10 mouse cellular contexts compared by ENCODE assay signal in genomic region chr3:94659142-94659748, GRCm38 (mm10). TPM values are rescaled to one million over a fixed set of nuclear protein-coding genes. Genes with fewer than 3 reads are reported as not detected.
DNase-seq lines count a peak whose midpoint lies in the region; ATAC-seq and TF ChIP-seq lines count a peak whose summit lies in the region.
"Not testable (repeated sequence)": the region's sequence is repeated elsewhere in the genome, so short reads cannot be mapped to it uniquely, and the experiment has no call there.
"Had no signal": no experiment of that assay in that cellular context is flagged by ENCODE, and none has a peak within 500 bp of the region (broad histone marks: within the 10 kb centered on the region; RNA-seq: fewer than 3 reads in every experiment).

No protein-coding gene starts in this region.

- not testable (repeated sequence) for H3K9me3 ChIP-seq in ES-Bruce4 (replicated peaks; ENCODE audit: control insufficient read depth, insufficient read depth, low read length, poor library complexity, severe bottlenecking); embryonic facial prominence, embryonic 13.5 days; heart, embryonic 10.5 days; intestine, embryonic 14.5 days (ENCODE audit: control insufficient read depth, low read length); limb, embryonic 13.5 days

- not testable (repeated sequence) for H3K4me1 ChIP-seq in ES-Bruce4 (ENCODE audit: control insufficient read depth, insufficient read depth, low read length); embryonic facial prominence, embryonic 13.5 days; heart, embryonic 10.5 days; intestine, embryonic 14.5 days (replicated peaks; ENCODE audit: control insufficient read depth, insufficient read depth, low read length)
- H3K4me1 ChIP-seq in limb, embryonic 13.5 days = peaks cover 10% of the 10 kb centered on the region

- TF ChIP-seq EP300 in ES-Bruce4 (IDR thresholded peaks at IDR 0.05; ENCODE audit: insufficient read depth, low read depth, low read length) = not testable (repeated sequence)

- peak overlapping the region; percentile 32 for H3K4me3 ChIP-seq in ES-Bruce4 (ENCODE audit: low read depth, low read length)
- H3K4me3 ChIP-seq in embryonic facial prominence, embryonic 13.5 days; limb, embryonic 13.5 days: not testable (repeated sequence)
- peak overlapping the region; percentile 29 for H3K4me3 ChIP-seq in heart, embryonic 10.5 days
- peak overlapping the region; percentile 11; the same call in 1 of the 2 replicates for H3K4me3 ChIP-seq in intestine, embryonic 14.5 days (ENCODE audit: low read depth, low read length)

- WGBS in embryonic facial prominence, embryonic 13.5 days = 21% methylated on average over 8 of the region's 10 CpGs
- 26% methylated on average over 8 of the region's 10 CpGs for WGBS in heart, embryonic 10.5 days
- WGBS in intestine, embryonic 14.5 days = 30% methylated on average over 8 of the region's 10 CpGs
- 28% methylated on average over 8 of the region's 10 CpGs for WGBS in limb, embryonic 13.5 days

- H3K27me3 ChIP-seq in ES-Bruce4 (ENCODE audit: control insufficient read depth, insufficient read depth, low read length, poor library complexity, severe bottlenecking); embryonic facial prominence, embryonic 13.5 days; heart, embryonic 10.5 days (ENCODE audit: insufficient read depth, poor library complexity, severe bottlenecking); intestine, embryonic 14.5 days (replicated peaks; ENCODE audit: control insufficient read depth, insufficient read depth, low read length); limb, embryonic 13.5 days: not testable (repeated sequence)

- not testable (repeated sequence) for TF ChIP-seq POLR2A in ES-Bruce4 (IDR thresholded peaks at IDR 0.05; ENCODE audit: insufficient read depth, low read length); brain, embryonic 14.5 days (IDR thresholded peaks at IDR 0.05; ENCODE audit: borderline replicate concordance, extremely low read depth, insufficient read depth, insufficient read length, poor library complexity, severe bottlenecking)

- DNase-seq in brain, embryonic 14.5 days (ENCODE audit: low read depth) = peak; percentile 28
- DNase-seq in heart, embryonic 10.5 days (ENCODE audit: low spot score) = peak; percentile 79
- peak; percentile 77 for DNase-seq in intestine, embryonic 14.5 days (ENCODE audit: low spot score)
- peak; percentile 7 for DNase-seq in spleen, adult 12 weeks (ENCODE audit: low spot score)

- H3K36me3 ChIP-seq in ES-Bruce4 (ENCODE audit: control insufficient read depth, insufficient read depth, low read length, poor library complexity, severe bottlenecking); embryonic facial prominence, embryonic 13.5 days; heart, embryonic 10.5 days; intestine, embryonic 14.5 days (ENCODE audit: control insufficient read depth, insufficient read depth, low read length); limb, embryonic 13.5 days: not testable (repeated sequence)

- not testable (repeated sequence) for TF ChIP-seq CTCF in ES-Bruce4 (IDR thresholded peaks at IDR 0.05; ENCODE audit: low read depth, low read length); brain, embryonic 14.5 days (IDR thresholded peaks at IDR 0.05; ENCODE audit: borderline replicate concordance, extremely low read depth, insufficient read depth, insufficient read length)

- H3K27ac ChIP-seq in ES-Bruce4 (ENCODE audit: insufficient read depth, low read length) = peak overlapping the region; percentile 35
- not testable (repeated sequence) for H3K27ac ChIP-seq in embryonic facial prominence, embryonic 13.5 days; limb, embryonic 13.5 days
- peak overlapping the region; percentile 59; the same call in 1 of the 2 replicates for H3K27ac ChIP-seq in heart, embryonic 10.5 days
- H3K27ac ChIP-seq in intestine, embryonic 14.5 days (ENCODE audit: low read depth) = peak overlapping the region; percentile 54; the same call in 1 of the 2 replicates

- ATAC-seq in embryonic facial prominence, embryonic 13.5 days (ENCODE audit: insufficient number of reproducible peaks, insufficient read depth, low FRiP score, low TSS enrichment, low read depth) = peak; percentile 64
- peak; percentile 83 for ATAC-seq in intestine, embryonic 14.5 days (replicated peaks; ENCODE audit: low FRiP score, low TSS enrichment, low read depth)
- ATAC-seq in limb, embryonic 13.5 days (ENCODE audit: low FRiP score, low read depth) = peak; percentile 68
- peak; percentile 37 for ATAC-seq in megakaryocyte, adult 5-6 weeks (ENCODE audit: poor library complexity, severe bottlenecking)

- H3K9ac ChIP-seq in ES-Bruce4 (ENCODE audit: low read depth, poor library complexity, severe bottlenecking); embryonic facial prominence, embryonic 13.5 days; intestine, embryonic 14.5 days (ENCODE audit: low read length); limb, embryonic 13.5 days: not testable (repeated sequence)

- H3K4me2 ChIP-seq in embryonic facial prominence, embryonic 13.5 days = peak overlapping the region; percentile 37
- peak overlapping the region; percentile 32 for H3K4me2 ChIP-seq in intestine, embryonic 14.5 days (ENCODE audit: low read length)
- peak overlapping the region; percentile 49 for H3K4me2 ChIP-seq in limb, embryonic 13.5 days (replicated peaks)

RNA-seq across cellular contexts. Expression of gene Tuft1, which starts 0.6 kb away (rescaled TPM):
- 18.4 and 21.5 TPM in 2 replicates for polyA plus RNA-seq in ES-Bruce4 (2011; ENCODE audit: insufficient read depth, insufficient read length, low read depth, missing spikeins)
- 4.5 and 4.7 TPM in 2 replicates for polyA plus RNA-seq in brain, embryonic 14.5 days (2012; rRNA removed)
- 8.6 and 8.7 TPM in 2 replicates for polyA plus RNA-seq in embryonic facial prominence, embryonic 13.5 days (2015; fragmentation: Nextera tagmentation; extraction: Ambion mirVana)
- polyA plus RNA-seq in heart, embryonic 10.5 days (2016; fragmentation: Nextera tagmentation; extraction: Ambion mirVana) = 7.9 and 9.5 TPM in 2 replicates
- 10.9 and 11.0 TPM in 2 replicates for polyA plus RNA-seq in intestine, embryonic 14.5 days (2014; fragmentation: Nextera tagmentation; extraction: Ambion mirVana)
- polyA plus RNA-seq in limb, embryonic 13.5 days (2015; fragmentation: Nextera tagmentation; extraction: Ambion mirVana) = 4.9 and 5.3 TPM in 2 replicates
- total RNA-seq in megakaryocyte, adult 5-6 weeks (2015) = 0.80 and 1.1 TPM in 2 replicates
- 0.85 and 2.1 TPM in 2 replicates for total RNA-seq in megakaryocyte, adult 5-6 weeks (2017)

RNA-seq across cellular contexts. Expression of gene Gm10972, which starts 16.3 kb away (rescaled TPM):
- not detected in 2 replicates for polyA plus RNA-seq in ES-Bruce4 (2011; ENCODE audit: insufficient read depth, insufficient read length, low read depth, missing spikeins)
- not detected in 2 replicates for polyA plus RNA-seq in brain, embryonic 14.5 days (2012; rRNA removed)
- polyA plus RNA-seq in embryonic facial prominence, embryonic 13.5 days (2015; fragmentation: Nextera tagmentation; extraction: Ambion mirVana) = not detected in 2 replicates
- not detected in 2 replicates for polyA plus RNA-seq in heart, embryonic 10.5 days (2016; fragmentation: Nextera tagmentation; extraction: Ambion mirVana)
- polyA plus RNA-seq in intestine, embryonic 14.5 days (2014; fragmentation: Nextera tagmentation; extraction: Ambion mirVana) = not detected in 2 replicates
- not detected in 2 replicates for polyA plus RNA-seq in limb, embryonic 13.5 days (2015; fragmentation: Nextera tagmentation; extraction: Ambion mirVana)
- not detected in 2 replicates for total RNA-seq in megakaryocyte, adult 5-6 weeks (2015)
- not detected in 2 replicates for total RNA-seq in megakaryocyte, adult 5-6 weeks (2017)
- total RNA-seq: left cerebral cortex, adult 8-10 months had no signal
- polyA plus RNA-seq: spleen, adult 2 months had no signal

RNA-seq across cellular contexts. Expression of gene Selenbp2, which starts 34.1 kb away (rescaled TPM):
- 3.3 TPM in 1 of 2 replicates, not detected in the other for polyA plus RNA-seq in ES-Bruce4 (2011; ENCODE audit: insufficient read depth, insufficient read length, low read depth, missing spikeins)
- 0.52 and 0.57 TPM in 2 replicates for polyA plus RNA-seq in brain, embryonic 14.5 days (2012; rRNA removed)
- 1.1 and 1.6 TPM in 2 replicates for polyA plus RNA-seq in embryonic facial prominence, embryonic 13.5 days (2015; fragmentation: Nextera tagmentation; extraction: Ambion mirVana)
- polyA plus RNA-seq in heart, embryonic 10.5 days (2016; fragmentation: Nextera tagmentation; extraction: Ambion mirVana) = 0.68 and 0.72 TPM in 2 replicates
- 2.0 and 2.5 TPM in 2 replicates for polyA plus RNA-seq in intestine, embryonic 14.5 days (2014; fragmentation: Nextera tagmentation; extraction: Ambion mirVana)
- 0.63 and 0.75 TPM in 2 replicates for polyA plus RNA-seq in limb, embryonic 13.5 days (2015; fragmentation: Nextera tagmentation; extraction: Ambion mirVana)
- total RNA-seq in megakaryocyte, adult 5-6 weeks (2015) = not detected in 2 replicates
- total RNA-seq in megakaryocyte, adult 5-6 weeks (2017) = not detected in 2 replicates

Comparison
In these comparisons a context has a peak if more than half of its experiments do, and no peak if none do; other contexts are left out.
1. DNase-seq: peak in every context shown above with its lines; median percentile 79 in heart, embryonic 10.5 days; 77 in intestine, embryonic 14.5 days; 28 in brain, embryonic 14.5 days; 7 in spleen, adult 12 weeks.